Mouse (Mus musculus): Measurements from ENCODE around the gene Tmem219. TPM values are rescaled to one million over a fixed set of nuclear protein-coding genes. Genes with fewer than 3 reads are reported as not detected.

Tmem219 gene
- total and polyA plus RNA-seq, 3 experiments, result 8.6 to 33.6 (median 12.0) TPM

GRCm38 (mm10) chr7:126897390-126898101 lies 25.2 kb downstream of the Tmem219 start:
- H3K4me1 ChIP-seq (ENCODE audit: control insufficient read depth, insufficient read depth, low read length), result peaks cover 8% of the 10 kb centered on the region
- 8% methylated on average over 16 of the region's 16 CpGs for WGBS
- H3K27me3 ChIP-seq (ENCODE audit: control insufficient read depth, insufficient read depth, low read length), result no peaks in the 10 kb centered on the region
- DNase-seq, result peak; percentile 60 to 66
- TF ChIP-seq EP300 (IDR thresholded peaks at IDR 0.05; ENCODE audit: insufficient read depth, low read depth, low read length) (peak; percentile 20; the same call in 1 of the 2 replicates), CTCF (IDR thresholded peaks at IDR 0.05) (no peak), POLR2A (IDR thresholded peaks at IDR 0.05; ENCODE audit: insufficient read depth, low read depth, low read length) (peak; percentile 70)
- peak overlapping the region; percentile 75 for H3K4me3 ChIP-seq
- no peaks in the 10 kb centered on the region; the same call in none of the 2 replicates for H3K36me3 ChIP-seq (ENCODE audit: control insufficient read depth, insufficient read depth, low read length)
- H3K27ac ChIP-seq, result peak overlapping the region; percentile 97
- H3K9ac ChIP-seq (ENCODE audit: low read depth, low read length), result peak overlapping the region; percentile 91
- intact Hi-C loops (cut with DNase I), result loop anchor here (1.0 to 5.0 kb wide), 4 partner anchors 12 to 130 kb away; partner anchors contain the start of genes Hirip3, Ino80e, Kctd13 and Maz
- H3K79me2 ChIP-seq (replicated peaks; ENCODE audit: control insufficient read depth, insufficient read depth, low read length), result no peaks in the 10 kb centered on the region

- WGBS, result 82% methylated on average over 5 of the region's 5 CpGs
- intact Hi-C loops (cut with DNase I), result loop anchor here (5.0 kb wide), 2 partner anchors 35 to 130 kb away; partner anchors contain the start of genes Hirip3, Ino80e and Maz
- H3K4me1 ChIP-seq (ENCODE audit: control insufficient read depth, insufficient read depth, low read length), result peaks cover 8% of the 10 kb centered on the region
- H3K27me3 ChIP-seq (ENCODE audit: control insufficient read depth, insufficient read depth, low read length), result no peaks in the 10 kb centered on the region
- no peaks in the 10 kb centered on the region for H3K79me2 ChIP-seq (replicated peaks; ENCODE audit: control insufficient read depth, insufficient read depth, low read length)
- peak overlapping the region; percentile 97 for H3K27ac ChIP-seq
- peak overlapping the region; percentile 17 for H3K9ac ChIP-seq (ENCODE audit: low read depth, low read length)
- TF ChIP-seq CTCF (IDR thresholded peaks at IDR 0.05), result no peak
- TF ChIP-seq POLR2A (IDR thresholded peaks at IDR 0.05; ENCODE audit: insufficient read depth, low read depth, low read length), result no peak
- TF ChIP-seq EP300 (IDR thresholded peaks at IDR 0.05; ENCODE audit: insufficient read depth, low read depth, low read length), result no peak
- peak in 1 of 2 experiments; percentile 38 for DNase-seq
- H3K36me3 ChIP-seq (ENCODE audit: control insufficient read depth, insufficient read depth, low read length), result no peaks in the 10 kb centered on the region; the same call in none of the 2 replicates
- H3K4me3 ChIP-seq, result peak overlapping the region; percentile 75; the same call in 1 of the 2 replicates
Measured at GRCm38 (mm10) chr7:126896912-126897311, 25.8 kb downstream of the Tmem219 start.

DNA sequence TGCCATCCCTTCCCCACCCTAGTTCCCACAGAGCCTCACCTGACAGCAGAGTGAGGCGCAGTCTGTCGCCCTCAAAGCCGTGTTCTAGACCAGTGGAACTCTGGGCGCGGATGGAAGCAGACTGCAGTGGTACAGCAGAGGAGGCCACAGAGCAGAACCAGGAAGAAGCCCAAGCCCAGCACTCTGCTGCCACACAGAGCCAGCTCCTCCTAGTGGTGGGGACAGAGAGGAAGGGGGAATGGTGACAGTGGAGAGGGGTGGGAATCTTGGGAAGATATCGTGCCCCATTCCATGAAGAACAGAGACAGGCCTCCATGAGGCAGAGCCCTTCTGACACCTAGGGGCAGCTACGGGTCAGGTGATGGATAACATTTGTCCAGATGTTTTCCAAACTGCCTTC lies 33.9 kb downstream of the Tmem219 start:
- Histone ChIP-seq H3K79me2 (replicated peaks; ENCODE audit: control insufficient read depth, insufficient read depth, low read length) (peaks cover under 1% of the 10 kb centered on the region), H3K4me3 (no peak overlapping the region), H3K36me3 (ENCODE audit: control insufficient read depth, insufficient read depth, low read length) (no peaks in the 10 kb centered on the region), H3K9ac (ENCODE audit: low read depth, low read length) (no peak overlapping the region), H3K27ac (peak overlapping the region; percentile 28; the same call in 1 of the 2 replicates), H3K4me1 (ENCODE audit: control insufficient read depth, insufficient read depth, low read length) (no peaks in the 10 kb centered on the region; the same call in 1 of the 2 replicates), H3K27me3 (ENCODE audit: control insufficient read depth, insufficient read depth, low read length) (no peaks in the 10 kb centered on the region)
- intact Hi-C loops (cut with DNase I), result loop anchor here (2.0 to 5.0 kb wide), 2 partner anchors 38 to 66 kb away; partner anchors contain the start of gene Kctd13
- 45% methylated on average over 7 of the region's 7 CpGs for WGBS
- no peak for DNase-seq
- TF ChIP-seq CTCF (IDR thresholded peaks at IDR 0.05), result peak; percentile 67
- TF ChIP-seq POLR2A (IDR thresholded peaks at IDR 0.05; ENCODE audit: insufficient read depth, low read depth, low read length), result no peak
- no peak; the same call in 1 of the 2 replicates for TF ChIP-seq EP300 (IDR thresholded peaks at IDR 0.05; ENCODE audit: insufficient read depth, low read depth, low read length)

GRCm38 (mm10) chr7:126887281-126887680 lies 35.4 kb downstream of the Tmem219 start:
- Histone ChIP-seq H3K9ac (ENCODE audit: low read depth, low read length) (no peak overlapping the region), H3K36me3 (ENCODE audit: control insufficient read depth, insufficient read depth, low read length) (no peaks in the 10 kb centered on the region), H3K27me3 (ENCODE audit: control insufficient read depth, insufficient read depth, low read length) (no peaks in the 10 kb centered on the region), H3K27ac (no peak overlapping the region), H3K4me1 (ENCODE audit: control insufficient read depth, insufficient read depth, low read length) (no peaks in the 10 kb centered on the region; the same call in 1 of the 2 replicates), H3K79me2 (replicated peaks; ENCODE audit: control insufficient read depth, insufficient read depth, low read length) (peaks cover 3% of the 10 kb centered on the region), H3K4me3 (no peak overlapping the region)
- no peak for DNase-seq
- intact Hi-C loops (cut with DNase I), result loop anchor here (5.0 kb wide), 1 partner anchor 40 kb away; the partner anchor contains the start of gene Kctd13
- no peak for TF ChIP-seq EP300 (IDR thresholded peaks at IDR 0.05; ENCODE audit: insufficient read depth, low read depth, low read length)
- TF ChIP-seq POLR2A (IDR thresholded peaks at IDR 0.05; ENCODE audit: insufficient read depth, low read depth, low read length), result no peak
- no peak for TF ChIP-seq CTCF (IDR thresholded peaks at IDR 0.05)
- WGBS, result 94% methylated on average over 5 of the region's 5 CpGs

- peak; percentile 98 for TF ChIP-seq POLR2A (IDR thresholded peaks at IDR 0.05; ENCODE audit: insufficient read depth, low read depth, low read length)
- peak; percentile 18 for TF ChIP-seq CTCF (IDR thresholded peaks at IDR 0.05)
- peak; percentile 48; the same call in 1 of the 2 replicates for TF ChIP-seq EP300 (IDR thresholded peaks at IDR 0.05; ENCODE audit: insufficient read depth, low read depth, low read length)
- Histone ChIP-seq H3K4me1 (ENCODE audit: control insufficient read depth, insufficient read depth, low read length) (peaks cover 4% of the 10 kb centered on the region), H3K27ac (peak within 1 kb of the TSS; percentile 92), H3K4me3 (peak within 1 kb of the TSS; percentile 94), H3K36me3 (ENCODE audit: control insufficient read depth, insufficient read depth, low read length) (peaks cover 11% of the 10 kb centered on the region), H3K79me2 (replicated peaks; ENCODE audit: control insufficient read depth, insufficient read depth, low read length) (peaks cover 6% of the 10 kb centered on the region), H3K27me3 (ENCODE audit: control insufficient read depth, insufficient read depth, low read length) (no peaks in the 10 kb centered on the region), H3K9ac (ENCODE audit: low read depth, low read length) (peak within 1 kb of the TSS; percentile 75)
- intact Hi-C loops (cut with DNase I), result loop anchor here (1.0 to 5.0 kb wide), 4 partner anchors 14 to 143 kb away; partner anchors contain the start of genes Hirip3, Kctd13 and Maz
- WGBS, result under 1% methylated on average over 56 of the region's 56 CpGs
- peak; percentile 98 to 99 for DNase-seq
Measured at GRCm38 (mm10) chr7:126884286-126885164, 38.2 kb downstream of the Tmem219 start, which contains the start of gene Taok2. TSS of gene Taok2 (minus strand) at chr7:126884703.

All from heart, adult 2 months (tissue).